Mouse (Mus musculus) small intestine, adult 2 months (tissue): ENCODE results near the gene Dram1.

ENCODE experiments used
- CTCF ChIP-seq: fragments of 200-500 bp; IDR thresholded peaks from 2 replicates; pipeline ENCODE4 v1.5.1; 2012; ENCODE audit warnings: low read depth, mild to moderate bottlenecking, control low read depth, inconsistent platforms, low read length, moderate library complexity, mixed read lengths; ENCODE audit not compliant: insufficient replicate concordance, insufficient read length; ENCODE audit errors: extremely low read depth
- POLR2A ChIP-seq: fragments of 200-500 bp; IDR thresholded peaks from 2 replicates; pipeline ENCODE4 v1.6.1; 2012; ENCODE audit warnings: low read depth, mild to moderate bottlenecking, control low read depth, inconsistent platforms, low read length, moderate library complexity

GRCm38 (mm10) chr10:88381286-88381685, 2.4 kb upstream of the Dram1 start:
- TF ChIP-seq CTCF (no peak), POLR2A (no peak)
